Mouse (Mus musculus): ENCODE measurements at regions not wholly inside any gene's neighbourhood (a gene's known extent, or its start where the extent isn't known, plus 50 kb on each side); places are given as distances from the start of the nearest gene placed in this dataset.

- DNase-seq: no peak
These were observed 131.8 kb downstream of the Tshz3 start for GRCm38 (mm10) chr7:36829710-36830109.

- DNase-seq: no peak
These were observed 132.2 kb downstream of the Tshz3 start for GRCm38 (mm10) chr7:36830155-36830554.

GRCm38 (mm10) chr7:36848279-36848678, 150.4 kb downstream of the Tshz3 start:
- DNase-seq: no peak

GRCm38 (mm10) chr7:36851275-36851889, 153.5 kb downstream of the Tshz3 start:
- DNase-seq: no peak

- DNase-seq: no peak
These were observed 156.4 kb downstream of the Tshz3 start for GRCm38 (mm10) chr7:36854308-36854707.

GRCm38 (mm10) chr7:36859428-36859827, 161.5 kb downstream of the Tshz3 start:
- DNase-seq: no peak

GRCm38 (mm10) chr7:36862481-36862880, 164.6 kb downstream of the Tshz3 start:
- no peak for DNase-seq

GRCm38 (mm10) chr7:36863745-36864144, 165.8 kb downstream of the Tshz3 start:
- DNase-seq: no peak

GRCm38 (mm10) chr7:36864675-36865074, 166.8 kb downstream of the Tshz3 start:
- no peak for DNase-seq

- DNase-seq: no peak
These were observed 168.7 kb downstream of the Tshz3 start for GRCm38 (mm10) chr7:36866602-36867001.

- no peak for DNase-seq
These were observed 176.1 kb downstream of the Tshz3 start for GRCm38 (mm10) chr7:36874004-36874403.

GRCm38 (mm10) chr7:36877686-36878085, 179.8 kb downstream of the Tshz3 start:
- DNase-seq: no peak

GRCm38 (mm10) chr7:36892776-36893500, 195.0 kb downstream of the Tshz3 start:
- peak; percentile 26 for DNase-seq

GRCm38 (mm10) chr7:36896339-36896738, 198.4 kb downstream of the Tshz3 start:
- DNase-seq: peak; percentile 11

GRCm38 (mm10) chr7:36901537-36901936, 203.6 kb downstream of the Tshz3 start:
- no peak for DNase-seq

- no peak for DNase-seq
These were observed 215.4 kb downstream of the Tshz3 start for GRCm38 (mm10) chr7:36913304-36913703.

GRCm38 (mm10) chr7:36914261-36914660, 216.3 kb downstream of the Tshz3 start:
- DNase-seq: no peak

- DNase-seq: no peak
These were observed 217.3 kb downstream of the Tshz3 start for GRCm38 (mm10) chr7:36915171-36915570.

- no peak for DNase-seq
These were observed 219.1 kb downstream of the Tshz3 start for GRCm38 (mm10) chr7:36917011-36917410.

GRCm38 (mm10) chr7:36919413-36919812, 221.5 kb downstream of the Tshz3 start:
- DNase-seq: no peak

- DNase-seq: no peak
These were observed 223.1 kb downstream of the Tshz3 start for GRCm38 (mm10) chr7:36921003-36921402.

GRCm38 (mm10) chr7:36933490-36933889, 235.6 kb downstream of the Tshz3 start:
- DNase-seq: no peak

- DNase-seq: no peak
These were observed 237.1 kb downstream of the Tshz3 start for GRCm38 (mm10) chr7:36934792-36935555.

- DNase-seq: no peak
These were observed 242.7 kb downstream of the Tshz3 start for GRCm38 (mm10) chr7:36940611-36941010.
